Mouse (Mus musculus) liver, embryonic 15.5 days (tissue): ENCODE measurements around the gene Abcd3. TPM values are rescaled to one million over a fixed set of nuclear protein-coding genes. Genes with fewer than 3 reads are reported as not detected.
"Not testable (repeated sequence)": the region's sequence is repeated elsewhere in the genome, so short reads cannot be mapped to it uniquely, and the experiment has no call there.

Experiments used
- ATAC-seq: fragments of 200-750 bp; cut with Nextera tagmentation; 2 replicates; pipeline ENCODE4 v1.8.0; 2017; ENCODE audit warnings: moderate number of reproducible peaks, mild to moderate bottlenecking, moderate library complexity; ENCODE audit not compliant: insufficient read depth
- H3K27ac ChIP-seq: fragments of 300-500 bp; sonication (generic); replicated peaks from 2 replicates; pipeline ENCODE4 v1.5.1; 2015; ENCODE audit warnings: mild to moderate bottlenecking, inconsistent platforms
- H3K27me3 ChIP-seq: fragments of 300-500 bp; sonication (generic); 2 replicates; pipeline ENCODE4 v1.6.1; 2015; ENCODE audit warnings: mild to moderate bottlenecking, inconsistent platforms
- H3K36me3 ChIP-seq: fragments of 300-500 bp; sonication (generic); replicated peaks from 2 replicates; pipeline ENCODE4 v1.6.1; 2015; ENCODE audit warnings: moderate library complexity, mild to moderate bottlenecking, inconsistent platforms
- H3K4me1 ChIP-seq: fragments of 300-500 bp; sonication (generic); replicated peaks from 2 replicates; pipeline ENCODE4 v1.6.1; 2015; ENCODE audit warnings: inconsistent platforms
- H3K4me2 ChIP-seq: fragments of 300-500 bp; sonication (generic); 2 replicates; pipeline ENCODE4 v1.6.1; 2015; ENCODE audit warnings: moderate library complexity, mild to moderate bottlenecking, inconsistent platforms
- H3K4me3 ChIP-seq: fragments of 300-500 bp; sonication (generic); replicated peaks from 2 replicates; pipeline ENCODE4 v1.5.1; 2015; ENCODE audit warnings: mild to moderate bottlenecking, inconsistent platforms
- H3K9ac ChIP-seq: fragments of 300-500 bp; sonication (generic); 2 replicates; pipeline ENCODE4 v1.6.1; 2015; ENCODE audit warnings: moderate library complexity, mild to moderate bottlenecking, inconsistent platforms
- H3K9me3 ChIP-seq: fragments of 300-500 bp; sonication (generic); replicated peaks from 2 replicates; pipeline ENCODE4 v1.6.1; 2016; ENCODE audit warnings: inconsistent platforms
- WGBS: fragments of 180-500 bp; shearing (Covaris S2); methylation state at CpG from one replicate; pipeline ENCODE4 v1.1.7; 2015; ENCODE audit warnings: mixed read lengths; ENCODE audit not compliant: insufficient replicate concordance; 5-methylcytosine and 5-hydroxymethylcytosine counted together
- polyA plus RNA-seq: library from polyadenylated mRNA; unstranded; fragments of >200 nt; fragmentation: Nextera tagmentation; extraction: Ambion mirVana; gene quantifications from 2 replicates; pipeline ENCODE4 v1.2.1, GENCODE M21; 2015

Gene Abcd3
- polyA plus RNA-seq, 1 experiment from 2014 or later: 24.9 TPM

- Histone ChIP-seq H3K27ac (peak overlapping the region; percentile 88), H3K4me1 (peaks cover 25% of the 10 kb centered on the region), H3K4me2 (peak overlapping the region; percentile 84), H3K4me3 (peak overlapping the region; percentile 84), H3K27me3 (no peaks in the 10 kb centered on the region), H3K36me3 (no peaks in the 10 kb centered on the region), H3K9ac (peak overlapping the region; percentile 69), H3K9me3 (no peaks in the 10 kb centered on the region)
- no peak for ATAC-seq
- 17% methylated on average over 16 of the region's 16 CpGs for WGBS
Observed at GRCm38 (mm10) chr3:121815549-121816235, 590 bp upstream of the Abcd3 start.

- Histone ChIP-seq H3K4me1 (peaks cover 19% of the 10 kb centered on the region), H3K27me3 (no peaks in the 10 kb centered on the region), H3K27ac (peak overlapping the region; percentile 88), H3K4me2 (peak overlapping the region; percentile 84), H3K36me3 (no peaks in the 10 kb centered on the region), H3K9ac (peak overlapping the region; percentile 69), H3K9me3 (no peaks in the 10 kb centered on the region), H3K4me3 (peak overlapping the region; percentile 84)
- under 1% methylated on average over 28 of the region's 28 CpGs for WGBS
- ATAC-seq: no peak
Observed at GRCm38 (mm10) chr3:121814413-121814864, 663 bp downstream of the Abcd3 start.

GRCm38 (mm10) chr3:121813834-121814233 lies 1.3 kb downstream of the Abcd3 start:
- no peaks in the 10 kb centered on the region for H3K27me3 ChIP-seq
- WGBS: 51% methylated on average over 5 of the region's 5 CpGs
- H3K4me2 ChIP-seq: peak overlapping the region; percentile 84
- H3K36me3 ChIP-seq: no peaks in the 10 kb centered on the region
- peak overlapping the region; percentile 84 for H3K4me3 ChIP-seq
- H3K9ac ChIP-seq: no peak overlapping the region
- no peak overlapping the region for H3K27ac ChIP-seq
- no peaks in the 10 kb centered on the region for H3K9me3 ChIP-seq
- no peak for ATAC-seq
- H3K4me1 ChIP-seq: peaks cover 13% of the 10 kb centered on the region

- Histone ChIP-seq H3K4me2 (no peak overlapping the region), H3K4me1 (peaks cover 7% of the 10 kb centered on the region; the same call in 1 of the 2 replicates), H3K36me3 (no peaks in the 10 kb centered on the region), H3K9ac (no peak overlapping the region), H3K4me3 (no peak overlapping the region), H3K27ac (no peak overlapping the region), H3K27me3 (no peaks in the 10 kb centered on the region), H3K9me3 (no peaks in the 10 kb centered on the region)
- ATAC-seq: no peak
- WGBS: 58% methylated on average over 3 of the region's 3 CpGs
Observed at GRCm38 (mm10) chr3:121808246-121808645, 6.9 kb downstream of the Abcd3 start.

GRCm38 (mm10) chr3:121794214-121794613 lies 20.9 kb downstream of the Abcd3 start:
- ATAC-seq: no peak

GRCm38 (mm10) chr3:121792246-121792645 lies 22.9 kb downstream of the Abcd3 start:
- H3K4me3 ChIP-seq: no peak overlapping the region
- no peaks in the 10 kb centered on the region for H3K36me3 ChIP-seq
- no peak overlapping the region for H3K9ac ChIP-seq
- no peak overlapping the region for H3K27ac ChIP-seq
- no peaks in the 10 kb centered on the region for H3K9me3 ChIP-seq
- H3K27me3 ChIP-seq: no peaks in the 10 kb centered on the region
- H3K4me1 ChIP-seq: 0 out of 2 replicates have a peak, but pooled peaks cover 3% of the 10 kb centered on the region
- 55% methylated on average over 4 of the region's 4 CpGs for WGBS
- H3K4me2 ChIP-seq: no peak overlapping the region
- no peak for ATAC-seq

More at GRCm38 (mm10) chr3:121794214-121794613, 20.9 kb downstream of the Abcd3 start:
- no peaks in the 10 kb centered on the region for H3K27me3 ChIP-seq
- H3K4me1 ChIP-seq: peaks cover 3% of the 10 kb centered on the region; the same call in 1 of the 2 replicates
- H3K36me3 ChIP-seq: no peaks in the 10 kb centered on the region; the same call in 1 of the 2 replicates
- H3K9ac ChIP-seq: no peak overlapping the region
- H3K9me3 ChIP-seq: no peaks in the 10 kb centered on the region
- WGBS: 45% methylated on average over 2 of the region's 2 CpGs
- H3K4me3 ChIP-seq: no peak overlapping the region
- H3K4me2 ChIP-seq: no peak overlapping the region
- H3K27ac ChIP-seq: no peak overlapping the region

GRCm38 (mm10) chr3:121790442-121790841 lies 24.7 kb downstream of the Abcd3 start:
- Histone ChIP-seq H3K4me1 (0 out of 2 replicates have a peak, but pooled peaks cover 3% of the 10 kb centered on the region), H3K4me2 (no peak overlapping the region), H3K9ac (no peak overlapping the region), H3K36me3 (no peaks in the 10 kb centered on the region), H3K4me3 (no peak overlapping the region), H3K27me3 (no peaks in the 10 kb centered on the region), H3K27ac (no peak overlapping the region), H3K9me3 (no peaks in the 10 kb centered on the region)
- 77% methylated on average over 5 of the region's 5 CpGs for WGBS
- no peak for ATAC-seq

- Histone ChIP-seq H3K4me2 (no peak overlapping the region), H3K4me3 (no peak overlapping the region), H3K9me3 (no peaks in the 10 kb centered on the region), H3K9ac (no peak overlapping the region), H3K27ac (no peak overlapping the region), H3K27me3 (no peaks in the 10 kb centered on the region), H3K36me3 (no peaks in the 10 kb centered on the region), H3K4me1 (0 out of 2 replicates have a peak, but pooled peaks cover 3% of the 10 kb centered on the region)
- 60% methylated on average over 5 of the region's 5 CpGs for WGBS
- no peak for ATAC-seq
Observed at GRCm38 (mm10) chr3:121789790-121790189, 25.3 kb downstream of the Abcd3 start.

GRCm38 (mm10) chr3:121783020-121783419 lies 32.1 kb downstream of the Abcd3 start:
- Histone ChIP-seq H3K4me1 (no peaks in the 10 kb centered on the region), H3K36me3 (0 out of 2 replicates have a peak, but pooled peaks cover 2% of the 10 kb centered on the region), H3K9ac (no peak overlapping the region), H3K4me3 (no peak overlapping the region), H3K9me3 (no peaks in the 10 kb centered on the region), H3K27me3 (no peaks in the 10 kb centered on the region), H3K4me2 (no peak overlapping the region), H3K27ac (no peak overlapping the region)
- WGBS: 74% methylated on average over 6 of the region's 6 CpGs
- no peak for ATAC-seq

GRCm38 (mm10) chr3:121777943-121778342 lies 37.2 kb downstream of the Abcd3 start:
- H3K27me3 ChIP-seq: no peaks in the 10 kb centered on the region
- no peak for ATAC-seq
- H3K4me1 ChIP-seq: no peaks in the 10 kb centered on the region
- H3K36me3 ChIP-seq: peaks cover 19% of the 10 kb centered on the region; the same call in 1 of the 2 replicates
- no peak overlapping the region for H3K27ac ChIP-seq
- no peak overlapping the region for H3K4me2 ChIP-seq
- H3K9ac ChIP-seq: no peak overlapping the region
- 54% methylated on average over 7 of the region's 7 CpGs for WGBS
- no peaks in the 10 kb centered on the region for H3K9me3 ChIP-seq
- H3K4me3 ChIP-seq: no peak overlapping the region

GRCm38 (mm10) chr3:121773336-121773735 lies 41.8 kb downstream of the Abcd3 start:
- H3K4me2 ChIP-seq, H3K9ac ChIP-seq, H3K27me3 ChIP-seq, ATAC-seq, H3K4me3 ChIP-seq, H3K4me1 ChIP-seq, H3K27ac ChIP-seq, H3K9me3 ChIP-seq: not testable (repeated sequence)
- H3K36me3 ChIP-seq: peaks cover 50% of the 10 kb centered on the region
- 83% methylated on average over 4 of the region's 4 CpGs for WGBS
